Mouse (Mus musculus) lung, embryonic 14.5 days (tissue): ENCODE measurements at regions not wholly inside any gene's neighbourhood (a gene's known extent, or its start where the extent isn't known, plus 50 kb on each side); places are given as distances from the start of the nearest gene placed in this dataset.

Source experiments
- ATAC-seq: fragments of 200-750 bp; cut with Nextera tagmentation; 2 replicates; pipeline ENCODE4 v1.8.0; 2017; ENCODE audit warnings: mild to moderate bottlenecking, moderate TSS enrichment, moderate library complexity; ENCODE audit not compliant: insufficient read depth
- DNase-seq: peaks from one replicate; pipeline ENCODE4 v3.0.0-alpha.2; 2015
- H3K27ac ChIP-seq: fragments of 300-500 bp; sonication (generic); 2 replicates; pipeline ENCODE4 v1.5.1; 2014; ENCODE audit warnings: low read depth, mild to moderate bottlenecking, moderate library complexity
- H3K27me3 ChIP-seq: fragments of 300-500 bp; sonication (generic); 2 replicates; pipeline ENCODE4 v1.6.1; 2014; ENCODE audit warnings: low read length, control low read depth; ENCODE audit not compliant: insufficient read depth
- H3K36me3 ChIP-seq: fragments of 300-500 bp; sonication (generic); 2 replicates; pipeline ENCODE4 v1.6.1; 2014; ENCODE audit warnings: control low read depth; ENCODE audit not compliant: insufficient read depth
- H3K4me1 ChIP-seq: fragments of 300-500 bp; sonication (generic); 2 replicates; pipeline ENCODE4 v1.6.1; 2014; ENCODE audit warnings: antibody characterized with exemption, control low read depth; ENCODE audit not compliant: insufficient read depth
- H3K4me2 ChIP-seq: fragments of 300-500 bp; sonication (generic); 2 replicates; pipeline ENCODE4 v1.6.1; 2014; ENCODE audit warnings: mild to moderate bottlenecking
- H3K4me3 ChIP-seq: fragments of 300-500 bp; sonication (generic); 2 replicates; pipeline ENCODE4 v1.5.1; 2014; ENCODE audit warnings: low read depth, low read length
- H3K9ac ChIP-seq: fragments of 300-500 bp; sonication (generic); 2 replicates; pipeline ENCODE4 v1.6.1; 2014
- H3K9me3 ChIP-seq: fragments of 300-500 bp; sonication (generic); 2 replicates; pipeline ENCODE4 v1.6.1; 2016; ENCODE audit warnings: low read depth, low read length, control low read depth
- CTCF ChIP-seq: IDR thresholded peaks from 2 replicates; pipeline ENCODE4 v1.5.1; 2016; ENCODE audit warnings: antibody characterized with exemption, low read depth
- WGBS: fragments of 180-500 bp; shearing (Covaris S2); extraction: QIAGEN DNeasy Blood & Tissue Kit; methylation state at CpG from one replicate; pipeline ENCODE4 v1.1.7; 2014; 5-methylcytosine and 5-hydroxymethylcytosine counted together

DNA sequence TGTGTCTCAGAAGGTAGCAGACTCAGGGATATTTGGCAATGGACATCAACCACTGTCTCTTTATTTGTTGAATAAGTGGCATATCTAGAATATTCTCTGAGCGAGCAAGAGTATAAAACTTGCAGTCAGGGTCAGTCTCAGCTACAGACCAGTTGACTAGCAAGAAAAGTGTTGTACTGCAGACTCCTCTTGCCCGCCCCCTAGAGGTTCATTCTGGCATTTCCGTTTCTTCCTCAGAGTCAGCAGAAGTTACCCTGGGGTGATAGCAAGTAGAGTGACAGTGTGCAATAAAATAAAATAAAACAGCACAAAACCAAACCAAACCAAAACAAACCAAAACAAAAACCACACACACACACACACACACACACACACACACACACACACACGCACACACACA lies 571.9 kb upstream of the Fbxo33 start:
- H3K9ac ChIP-seq: no peak overlapping the region
- H3K4me1 ChIP-seq: no peaks in the 10 kb centered on the region
- WGBS: 55% methylated on average over 4 of the region's 4 CpGs
- peak; percentile 39 for TF ChIP-seq CTCF
- no peaks in the 10 kb centered on the region for H3K36me3 ChIP-seq
- H3K4me3 ChIP-seq: no peak overlapping the region
- DNase-seq: peak; percentile 11
- H3K27me3 ChIP-seq: no peaks in the 10 kb centered on the region
- H3K4me2 ChIP-seq: no peak overlapping the region
- ATAC-seq: no peak
- H3K9me3 ChIP-seq: no peaks in the 10 kb centered on the region
- H3K27ac ChIP-seq: no peak overlapping the region

DNA sequence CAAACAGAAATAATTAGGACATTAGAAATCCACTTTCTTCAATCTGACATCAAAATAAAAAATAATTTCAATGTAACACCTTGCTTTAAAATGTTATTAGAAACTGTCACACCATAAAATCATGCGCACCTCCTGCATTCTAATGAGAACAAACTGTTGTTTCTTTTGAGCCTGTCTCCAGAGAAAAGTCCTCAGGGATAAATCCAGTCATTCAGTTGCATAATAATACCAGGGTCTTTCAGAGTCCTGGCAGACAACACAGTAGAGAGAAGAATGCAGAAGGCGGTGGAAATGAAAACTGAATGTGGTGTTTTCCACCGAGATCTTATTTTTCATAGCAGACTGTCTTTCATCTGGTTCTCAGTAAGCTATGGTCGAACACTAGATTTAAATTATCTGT lies 567.3 kb upstream of the Fbxo33 start:
- no peaks in the 10 kb centered on the region for H3K4me1 ChIP-seq
- H3K27ac ChIP-seq: no peak overlapping the region
- DNase-seq: no peak
- H3K4me2 ChIP-seq: no peak overlapping the region
- H3K9me3 ChIP-seq: no peaks in the 10 kb centered on the region
- TF ChIP-seq CTCF: no peak
- no peak overlapping the region for H3K9ac ChIP-seq
- no peaks in the 10 kb centered on the region for H3K27me3 ChIP-seq
- no peak overlapping the region for H3K4me3 ChIP-seq
- WGBS: 77% methylated on average over 4 of the region's 4 CpGs
- ATAC-seq: no peak
- no peaks in the 10 kb centered on the region for H3K36me3 ChIP-seq

DNA sequence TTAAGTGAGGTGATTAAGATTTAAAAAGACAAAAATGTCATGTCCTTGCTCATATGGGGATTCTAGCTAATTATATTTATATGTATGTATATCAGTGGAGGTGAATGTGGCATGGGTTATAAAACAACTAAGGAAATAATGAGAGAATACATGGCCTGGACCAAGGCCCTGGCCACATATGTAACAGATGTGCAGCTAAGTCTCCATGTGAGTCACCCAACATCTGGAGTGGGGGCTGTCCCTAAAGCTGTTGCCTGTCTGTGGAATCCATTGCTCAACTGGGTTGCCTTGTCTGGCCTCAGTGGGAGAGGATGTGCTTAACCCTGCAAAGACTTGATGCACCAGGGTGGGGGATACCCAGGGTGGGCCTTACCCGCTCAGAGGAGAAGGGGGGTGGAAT lies 551.5 kb upstream of the Fbxo33 start:
- no peaks in the 10 kb centered on the region for H3K27me3 ChIP-seq
- H3K4me1 ChIP-seq: no peaks in the 10 kb centered on the region
- H3K4me2 ChIP-seq: no peak overlapping the region
- no peak overlapping the region for H3K9ac ChIP-seq
- no peak for TF ChIP-seq CTCF
- H3K4me3 ChIP-seq: no peak overlapping the region
- no peak overlapping the region for H3K27ac ChIP-seq
- DNase-seq (no peak), ATAC-seq (no peak)
- 100% methylated on average over 1 of the region's 1 CpGs for WGBS
- H3K9me3 ChIP-seq: no peaks in the 10 kb centered on the region
- H3K36me3 ChIP-seq: no peaks in the 10 kb centered on the region

DNA sequence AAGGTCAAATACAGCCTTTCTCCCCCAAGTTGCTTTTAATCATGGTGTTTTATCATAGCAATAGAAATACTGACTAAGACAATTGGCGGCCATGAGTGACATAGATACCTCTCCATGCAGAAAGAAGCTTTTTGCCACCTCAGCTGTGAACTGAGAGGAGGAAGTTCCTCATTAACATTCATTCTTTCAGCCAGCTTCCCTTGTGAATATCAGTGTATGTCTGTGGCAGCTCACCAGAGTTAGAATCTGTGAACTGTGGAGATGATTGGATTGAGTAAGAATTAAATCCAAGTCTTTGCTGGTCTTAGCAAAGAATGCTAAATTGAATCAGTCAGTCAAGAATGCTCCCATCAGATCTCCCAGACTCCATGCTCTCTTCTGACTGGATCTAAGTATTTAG lies 542.7 kb upstream of the Fbxo33 start:
- no peak overlapping the region for H3K4me2 ChIP-seq
- DNase-seq (no peak), ATAC-seq (no peak)
- no peaks in the 10 kb centered on the region for H3K4me1 ChIP-seq
- H3K9me3 ChIP-seq: no peaks in the 10 kb centered on the region
- no peak overlapping the region for H3K27ac ChIP-seq
- no peaks in the 10 kb centered on the region for H3K27me3 ChIP-seq
- H3K36me3 ChIP-seq: no peaks in the 10 kb centered on the region
- no peak for TF ChIP-seq CTCF
- 58% methylated on average over 1 of the region's 1 CpGs for WGBS
- no peak overlapping the region for H3K9ac ChIP-seq
- no peak overlapping the region for H3K4me3 ChIP-seq

DNA sequence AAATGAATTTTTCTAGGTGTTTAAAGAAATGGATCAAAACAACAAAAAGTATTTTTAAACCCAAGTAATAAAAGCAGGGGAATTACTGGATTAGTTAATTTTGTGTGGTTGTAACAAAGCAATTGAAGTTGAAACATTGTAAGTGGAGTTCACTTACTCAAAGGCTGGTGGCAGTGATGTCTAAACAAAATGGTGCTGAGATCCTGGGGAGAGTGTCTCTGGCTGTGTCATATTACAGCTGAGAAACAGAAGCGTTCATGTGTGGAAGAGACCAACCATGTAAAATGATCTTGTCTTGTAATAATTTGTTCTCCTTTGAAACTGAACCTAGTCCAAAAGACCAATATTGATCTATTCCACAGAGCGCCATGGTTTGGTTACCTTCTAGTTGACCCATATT lies 525.2 kb upstream of the Fbxo33 start:
- no peak for TF ChIP-seq CTCF
- ATAC-seq: no peak

DNA sequence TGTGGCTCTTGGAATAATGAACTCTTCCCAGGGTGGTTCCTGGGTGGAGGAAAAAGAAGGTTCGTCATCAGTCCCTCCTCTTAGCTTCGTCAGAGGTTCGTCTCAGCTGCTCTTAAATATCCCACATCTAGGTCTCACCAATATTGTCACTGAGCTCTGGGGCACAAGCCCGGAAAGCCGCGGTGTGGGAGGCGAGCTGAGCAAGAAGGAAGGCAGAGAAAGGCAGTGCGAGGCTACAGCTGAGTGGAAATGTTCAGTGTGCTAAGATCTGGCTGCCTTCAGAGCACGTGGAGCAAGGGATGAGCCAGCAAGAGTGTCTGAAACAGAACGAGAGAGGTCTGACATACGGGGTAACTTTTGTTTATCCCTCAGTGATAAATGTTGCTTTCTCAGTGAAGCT lies 523.7 kb upstream of the Fbxo33 start:
- Histone ChIP-seq H3K4me1 (no peaks in the 10 kb centered on the region), H3K36me3 (no peaks in the 10 kb centered on the region), H3K9ac (no peak overlapping the region), H3K4me2 (no peak overlapping the region), H3K27ac (no peak overlapping the region), H3K27me3 (no peaks in the 10 kb centered on the region), H3K9me3 (no peaks in the 10 kb centered on the region), H3K4me3 (no peak overlapping the region)
- ATAC-seq (no peak), DNase-seq (peak; percentile 1)
- 59% methylated on average over 11 of the region's 11 CpGs for WGBS
- TF ChIP-seq CTCF: no peak

More for the DNA sequence above, 525.2 kb upstream of the Fbxo33 start:
- no peaks in the 10 kb centered on the region for H3K4me1 ChIP-seq
- H3K27me3 ChIP-seq: no peaks in the 10 kb centered on the region
- no peak overlapping the region for H3K4me2 ChIP-seq
- DNase-seq: no peak
- WGBS: 78% methylated on average over 2 of the region's 2 CpGs
- H3K4me3 ChIP-seq: no peak overlapping the region
- no peaks in the 10 kb centered on the region for H3K36me3 ChIP-seq
- H3K27ac ChIP-seq: no peak overlapping the region
- no peak overlapping the region for H3K9ac ChIP-seq
- no peaks in the 10 kb centered on the region for H3K9me3 ChIP-seq

DNA sequence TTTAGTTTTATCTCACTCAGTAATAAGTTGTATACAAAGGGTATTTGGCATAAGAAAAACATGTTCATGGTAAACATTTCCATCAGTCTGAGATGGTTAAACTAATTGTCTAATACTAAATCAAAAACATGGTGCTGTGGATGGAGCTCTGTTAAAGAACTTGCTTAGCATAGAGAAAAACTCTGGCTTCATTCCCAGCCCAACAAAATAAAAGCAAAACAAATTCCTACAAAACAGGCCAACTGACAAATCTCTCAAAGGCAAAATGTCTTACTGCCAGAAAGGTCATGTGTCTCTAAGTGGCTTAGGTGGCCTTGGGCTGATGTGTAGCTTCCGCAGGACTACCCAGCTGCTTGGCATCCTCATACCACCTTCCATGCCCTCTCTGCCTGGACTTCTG lies 505.4 kb upstream of the Fbxo33 start:
- DNase-seq (peak; percentile 62), ATAC-seq (no peak)
- Histone ChIP-seq H3K27me3 (no peaks in the 10 kb centered on the region), H3K27ac (no peak overlapping the region), H3K36me3 (no peaks in the 10 kb centered on the region), H3K4me1 (no peaks in the 10 kb centered on the region), H3K4me2 (no peak overlapping the region), H3K4me3 (no peak overlapping the region), H3K9me3 (no peaks in the 10 kb centered on the region), H3K9ac (no peak overlapping the region)
- TF ChIP-seq CTCF: no peak
- WGBS: 75% methylated on average over 1 of the region's 1 CpGs

DNA sequence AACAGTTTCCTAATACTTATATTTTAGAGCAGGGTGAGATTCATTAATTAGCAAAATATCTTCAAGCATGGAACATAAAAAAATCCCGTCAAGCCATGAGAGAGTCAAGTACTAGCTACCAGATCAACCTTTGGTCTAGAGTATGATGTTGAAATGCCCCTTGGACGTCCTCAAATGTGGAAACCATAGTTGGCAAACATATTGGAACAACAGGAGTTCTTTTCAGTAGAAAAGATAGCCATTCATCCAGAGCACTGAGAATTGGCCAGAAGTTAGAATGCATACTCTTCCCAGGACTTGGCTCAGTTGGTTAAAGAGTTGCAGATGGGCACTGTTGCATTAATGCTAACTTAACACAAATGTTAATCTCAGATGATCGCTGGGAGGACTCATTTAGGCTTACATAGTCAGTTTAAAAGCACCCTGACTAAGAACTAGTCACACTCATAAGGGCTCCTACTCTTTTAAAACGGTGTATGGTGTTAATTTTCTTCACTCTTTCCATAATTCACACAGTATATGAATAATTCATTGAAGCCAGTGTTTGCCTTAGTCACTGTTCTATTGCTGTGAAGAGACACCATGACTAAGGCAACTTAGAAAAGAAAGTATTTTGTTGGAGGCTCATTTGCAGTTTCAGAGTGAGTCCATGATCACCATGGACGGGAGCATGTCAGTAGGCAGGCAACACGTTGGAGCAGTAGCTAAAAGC lies 503.1 kb upstream of the Fbxo33 start:
- Histone ChIP-seq H3K36me3 (no peaks in the 10 kb centered on the region), H3K4me3 (no peak overlapping the region), H3K9me3 (no peaks in the 10 kb centered on the region), H3K27ac (no peak overlapping the region), H3K9ac (no peak overlapping the region), H3K4me2 (no peak overlapping the region), H3K27me3 (no peaks in the 10 kb centered on the region), H3K4me1 (no peaks in the 10 kb centered on the region)
- ATAC-seq (no peak), DNase-seq (no peak)
- 71% methylated on average over 6 of the region's 6 CpGs for WGBS
- no peak for TF ChIP-seq CTCF
